Mouse (Mus musculus) hindlimb bud, embryonic 11.5 days (tissue): ENCODE data around the gene Insl6.
A peak's percentile ranks its signal among the peaks of the same experiment; 100 is the strongest.

Source experiments
- DNase-seq: peaks from one replicate; pipeline ENCODE4 v3.0.0-alpha.2; 2012; ENCODE audit warnings: low read depth, low spot score; ENCODE audit errors: extremely low spot score

The Insl6 gene

DNA sequence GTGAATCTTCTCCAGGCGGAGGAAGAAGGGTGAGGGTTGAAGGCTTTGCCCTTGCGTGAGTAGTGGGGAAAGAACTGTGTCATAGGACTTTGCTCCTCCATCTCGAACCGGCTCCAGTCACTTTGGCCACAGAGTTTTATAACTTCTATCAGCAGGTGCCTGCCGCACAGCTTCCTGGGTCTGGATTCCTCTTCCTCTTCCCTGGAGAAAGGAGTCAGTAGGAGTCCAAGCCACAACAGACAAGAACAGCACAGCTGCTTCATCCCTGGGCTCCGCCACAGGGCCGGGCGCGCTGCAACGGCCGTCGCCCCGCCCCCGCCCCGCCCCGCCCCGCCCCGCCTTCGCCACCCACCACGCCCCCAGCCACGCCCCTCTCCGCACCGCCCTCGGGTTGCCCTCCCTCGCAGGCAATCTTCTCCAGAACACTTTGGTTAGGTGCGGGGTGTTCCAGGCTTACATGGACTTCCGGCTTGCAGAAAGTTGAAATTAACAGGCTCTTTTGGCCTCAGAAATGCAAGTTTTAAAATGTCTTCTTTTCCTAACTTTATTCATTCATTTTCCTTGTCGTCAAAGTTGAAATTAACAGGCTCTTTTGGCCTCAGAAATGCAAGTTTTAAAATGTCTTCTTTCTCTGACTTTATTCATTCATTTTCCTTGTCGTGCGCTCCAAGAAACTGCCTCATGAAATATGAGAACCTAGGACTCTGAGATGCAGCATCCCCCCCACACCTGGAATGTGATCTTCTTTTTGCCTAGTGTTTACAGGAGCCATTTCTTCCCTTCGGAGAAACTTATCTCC lies at the start of gene Insl6:
Gene Insl6, minus strand, starts transcription at position 304 of the 799 bp plus-strand sequence.
- DNase-seq, result peak; percentile 50

- DNase-seq, result no peak
Measured at GRCm38 (mm10) chr19:29374947-29375346, 49.8 kb upstream of the Insl6 start.

GRCm38 (mm10) chr19:29373438-29373837 lies 48.3 kb upstream of the Insl6 start:
- DNase-seq, result no peak

- no peak for DNase-seq
Measured at GRCm38 (mm10) chr19:29372621-29373020, 47.5 kb upstream of the Insl6 start.

- no peak for DNase-seq
Measured at GRCm38 (mm10) chr19:29372138-29372537, 47.0 kb upstream of the Insl6 start.

- DNase-seq, result no peak
Measured at GRCm38 (mm10) chr19:29371284-29372081, 46.3 kb upstream of the Insl6 start.

DNA sequence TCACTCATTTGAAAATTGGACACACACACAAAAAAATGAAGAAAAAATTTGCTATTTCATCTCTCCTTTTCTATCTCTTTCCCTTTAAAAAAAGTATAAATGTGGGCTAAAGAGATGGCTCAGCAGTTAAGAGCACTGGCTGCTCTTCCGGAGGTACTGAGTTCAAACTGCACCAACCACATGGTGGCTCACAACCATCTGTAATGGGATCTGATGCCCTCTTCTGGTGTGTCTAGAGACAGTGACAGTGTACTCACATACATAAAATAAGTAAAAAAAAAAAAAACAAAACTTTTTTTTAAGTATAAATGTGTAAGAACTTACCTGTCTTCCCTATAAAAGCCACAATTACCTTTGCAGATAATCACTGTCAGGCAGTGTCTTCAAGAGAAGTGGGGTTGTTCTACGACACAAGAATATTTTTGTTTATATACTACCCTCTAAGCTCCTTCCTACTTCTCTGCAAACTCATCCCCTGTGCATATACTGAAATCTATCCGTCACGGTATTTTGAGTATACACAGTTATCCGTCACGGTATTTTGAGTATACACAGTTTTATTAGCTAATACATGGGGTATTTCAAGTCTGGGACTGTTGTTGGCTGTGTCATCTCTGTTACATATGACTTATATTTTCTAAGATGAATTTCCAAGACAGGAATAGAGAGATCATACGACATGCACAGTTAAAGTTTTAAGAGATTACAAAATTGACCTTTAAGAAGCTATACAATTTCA lies 45.6 kb upstream of the Insl6 start:
- DNase-seq, result no peak

DNA sequence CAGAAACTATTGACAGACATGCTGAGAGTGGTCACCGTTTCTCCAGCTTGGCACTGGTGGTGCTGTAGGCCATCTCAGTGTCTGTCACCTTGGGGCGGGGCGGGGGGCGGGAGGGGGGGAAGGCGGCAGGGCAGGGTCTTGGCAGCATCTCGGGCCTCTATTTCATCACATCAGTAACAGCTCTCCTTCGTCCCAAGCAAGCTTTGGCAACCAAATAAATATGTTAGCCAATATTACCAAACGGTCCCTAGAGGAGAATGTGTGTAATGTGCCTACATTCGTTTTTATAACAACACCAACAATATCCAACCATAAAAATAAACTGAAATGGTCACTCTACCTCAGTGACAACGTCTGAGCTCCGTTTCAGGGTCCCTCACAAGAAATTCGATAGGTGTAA lies 45.0 kb upstream of the Insl6 start:
- DNase-seq, result no peak

DNA sequence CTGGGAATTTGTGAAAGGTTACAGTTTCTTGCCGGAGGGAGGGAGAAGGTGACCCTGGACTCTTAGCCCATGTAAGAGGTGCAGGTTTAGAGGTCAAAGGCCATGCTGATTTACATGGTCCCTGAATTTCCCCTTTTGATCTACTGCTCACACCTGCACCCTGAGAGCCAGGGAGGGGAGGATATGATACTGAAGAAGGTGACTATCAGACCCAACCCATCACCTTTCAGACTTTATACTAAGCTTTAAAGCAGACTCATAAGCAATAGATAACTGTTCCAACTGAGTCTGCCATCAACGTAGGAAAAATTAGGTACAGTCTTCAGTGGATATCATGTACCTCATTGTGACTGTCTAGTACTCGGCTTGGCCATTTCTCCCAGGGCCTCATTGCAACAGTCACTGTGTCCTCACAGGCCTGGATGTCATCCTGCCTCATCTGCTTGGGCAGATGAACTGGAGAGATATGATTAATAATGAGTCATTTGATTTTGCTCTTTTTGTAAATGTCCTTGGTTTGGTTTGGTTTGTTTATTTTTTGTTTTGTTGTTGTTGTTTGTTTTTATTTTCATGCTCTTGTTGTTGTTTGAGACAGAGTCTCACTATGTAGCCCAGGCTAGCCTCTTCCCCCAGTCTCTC lies 43.6 kb upstream of the Insl6 start:
- DNase-seq, result no peak

- DNase-seq, result no peak
Measured at GRCm38 (mm10) chr19:29368041-29368440, 42.9 kb upstream of the Insl6 start.

DNA sequence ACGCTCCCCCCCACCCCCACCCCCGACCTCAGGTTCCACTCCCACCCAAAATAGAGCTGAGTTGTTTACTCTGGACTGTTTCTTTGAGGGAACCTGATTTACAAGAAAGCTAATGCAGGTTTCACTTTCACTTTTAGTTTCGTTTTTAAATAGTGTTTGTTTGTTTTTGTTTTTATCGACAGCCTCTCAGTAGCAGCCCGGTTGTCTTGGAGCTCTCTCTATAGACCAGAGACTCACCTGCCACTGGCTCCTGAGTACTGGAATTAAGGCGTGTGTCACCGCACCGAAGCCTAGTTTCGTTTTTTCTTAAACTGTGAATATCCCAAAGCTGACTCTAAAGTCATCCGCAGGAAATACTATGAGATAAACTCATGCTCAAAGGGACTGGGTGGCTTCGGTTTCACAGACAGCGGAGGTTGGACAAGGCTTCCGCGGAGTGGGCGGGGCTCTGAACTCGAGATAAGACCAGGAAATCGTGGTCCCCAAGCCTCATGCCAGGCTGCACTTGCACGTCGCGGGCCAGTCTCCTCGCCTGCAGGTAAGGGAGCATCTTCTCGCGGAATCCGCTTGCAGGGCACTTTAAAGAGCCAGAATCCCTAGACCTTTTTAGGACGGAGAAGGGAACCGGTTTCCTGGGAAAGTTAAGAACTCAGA lies 41.9 kb upstream of the Insl6 start, which contains the start of the genes Plgrkt and Cd274:
Gene Plgrkt, minus strand, starts transcription at position 422 of the 654 bp plus-strand sequence.
Gene Cd274, plus strand, starts transcription at position 487 of the 654 bp plus-strand sequence.
- DNase-seq, result no peak

GRCm38 (mm10) chr19:29366226-29366968 lies 41.2 kb upstream of the Insl6 start:
- DNase-seq, result no peak

DNA sequence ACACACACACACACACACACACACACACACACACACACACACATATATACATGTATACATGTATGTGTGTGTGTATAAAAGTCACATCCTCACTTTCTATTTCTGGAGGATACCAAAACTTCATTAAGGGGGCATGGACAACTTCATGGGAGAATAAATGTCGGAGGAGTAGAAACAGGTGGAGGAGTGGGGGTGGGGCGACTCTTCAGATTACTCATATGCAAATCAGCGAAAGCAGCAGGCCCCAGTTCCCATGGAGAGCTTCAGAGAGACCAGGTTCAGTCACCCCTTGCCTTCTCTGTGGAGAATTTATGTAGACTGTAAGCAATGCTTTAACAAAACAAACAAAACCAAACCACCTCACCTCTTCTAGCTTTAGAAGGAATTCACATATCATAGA lies 39.9 kb upstream of the Insl6 start:
- no peak for DNase-seq

GRCm38 (mm10) chr19:29364076-29364475 lies 38.9 kb upstream of the Insl6 start:
- DNase-seq, result no peak

- no peak for DNase-seq
Measured at GRCm38 (mm10) chr19:29363557-29363956, 38.4 kb upstream of the Insl6 start.

GRCm38 (mm10) chr19:29362173-29362930 lies 37.2 kb upstream of the Insl6 start:
- no peak for DNase-seq

DNA sequence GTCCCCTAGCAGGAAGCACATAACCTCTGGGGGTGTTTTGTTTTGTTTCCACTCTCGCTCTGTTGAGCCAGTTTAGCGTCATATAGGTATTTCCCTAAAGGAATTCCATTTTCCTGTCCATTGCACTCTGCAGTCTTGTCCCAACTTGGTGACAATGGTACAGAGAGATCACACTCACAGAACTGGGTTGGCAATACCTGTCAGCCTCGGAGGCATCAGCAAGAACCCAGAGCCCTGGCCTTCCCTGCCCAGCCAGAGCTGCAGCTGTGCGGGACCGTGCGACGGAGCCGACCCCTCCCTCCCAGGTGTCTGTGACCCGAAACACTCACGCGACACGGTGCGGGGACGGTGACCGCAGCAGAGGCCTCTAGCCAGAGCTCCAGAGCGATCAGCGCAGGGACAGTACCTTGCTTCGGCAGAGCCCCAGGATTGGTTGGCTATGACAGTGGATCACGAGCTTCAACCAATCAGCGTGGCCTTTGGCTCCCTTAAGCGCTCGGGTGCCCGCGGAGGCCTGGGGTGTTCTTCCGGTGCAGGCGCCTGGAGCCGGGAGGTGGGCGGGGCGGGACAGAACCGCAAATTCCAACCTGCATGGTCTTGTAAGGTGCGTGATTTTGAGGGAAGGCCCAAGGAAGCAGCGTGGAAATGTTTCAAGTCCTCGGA lies 36.4 kb upstream of the Insl6 start:
- no peak for DNase-seq

GRCm38 (mm10) chr19:29360251-29360650 lies 35.1 kb upstream of the Insl6 start:
- no peak for DNase-seq
